24 mouse cellular contexts compared by ENCODE assay signal in genomic region chr2:93202782-93203181, GRCm38 (mm10). TPM values are rescaled to one million over a fixed set of nuclear protein-coding genes. Genes with fewer than 3 reads are reported as not detected.
A peak's percentile ranks its signal among the peaks of the same experiment; 100 is the strongest.
DNase-seq lines count a peak whose midpoint lies in the region; ATAC-seq lines count a peak whose summit lies in the region.
"Had no signal": no experiment of that assay in that cellular context is flagged by ENCODE, and none has a peak within 500 bp of the region (broad histone marks: within the 10 kb centered on the region; RNA-seq: fewer than 3 reads in every experiment).

No protein-coding gene starts in this region.

- H3K9me3 ChIP-seq in hindbrain, embryonic 12.5 days (replicated peaks) = no peaks in the 10 kb centered on the region
- no peaks in the 10 kb centered on the region for H3K9me3 ChIP-seq in hindbrain, embryonic 14.5 days (ENCODE audit: control insufficient read depth, low read length)
- H3K9me3 ChIP-seq in neural tube, embryonic 12.5 days = no peaks in the 10 kb centered on the region
- no peaks in the 10 kb centered on the region for H3K9me3 ChIP-seq in neural tube, embryonic 15.5 days (replicated peaks)
- H3K9me3 ChIP-seq: embryonic facial prominence, embryonic 12.5 days; G1E; heart, embryonic 15.5 days had no signal

- WGBS in hindbrain, embryonic 12.5 days = 25% methylated on average over 1 of the region's 1 CpGs
- WGBS in hindbrain, embryonic 14.5 days = 23% methylated on average over 1 of the region's 1 CpGs
- 9% methylated on average over 1 of the region's 1 CpGs for WGBS in neural tube, embryonic 12.5 days
- WGBS in neural tube, embryonic 15.5 days = 30% methylated on average over 1 of the region's 1 CpGs

- H3K4me3 ChIP-seq in hindbrain, embryonic 12.5 days = no peak overlapping the region
- no peak overlapping the region for H3K4me3 ChIP-seq in hindbrain, embryonic 14.5 days (replicated peaks; ENCODE audit: low read length)
- no peak overlapping the region for H3K4me3 ChIP-seq in neural tube, embryonic 12.5 days
- H3K4me3 ChIP-seq in neural tube, embryonic 15.5 days (replicated peaks) = no peak overlapping the region
- H3K4me3 ChIP-seq: embryonic facial prominence, embryonic 12.5 days; heart, adult 2 months; heart, embryonic 15.5 days had no signal

- ATAC-seq in hindbrain, embryonic 12.5 days (ENCODE audit: low FRiP score) = no peak
- no peak for ATAC-seq in hindbrain, embryonic 14.5 days (ENCODE audit: low FRiP score)
- ATAC-seq in neural tube, embryonic 12.5 days (ENCODE audit: low FRiP score, low read depth) = no peak
- no peak for ATAC-seq in neural tube, embryonic 15.5 days (ENCODE audit: low FRiP score)
- ATAC-seq: activated CD4-positive, CD25-positive, alpha-beta regulatory T cell, adult 4 months; CD4-positive, CD25-positive, alpha-beta regulatory T cell, adult 4 months; forebrain, postnatal 0 days; inflammation-experienced regulatory T-cells, adult 6 months; Patski had no signal

- H3K27me3 ChIP-seq in hindbrain, embryonic 12.5 days = no peaks in the 10 kb centered on the region
- no peaks in the 10 kb centered on the region for H3K27me3 ChIP-seq in hindbrain, embryonic 14.5 days (ENCODE audit: control insufficient read depth, insufficient read depth, low read length)
- no peaks in the 10 kb centered on the region for H3K27me3 ChIP-seq in neural tube, embryonic 12.5 days (replicated peaks)
- H3K27me3 ChIP-seq in neural tube, embryonic 15.5 days (replicated peaks) = no peaks in the 10 kb centered on the region
- H3K27me3 ChIP-seq: embryonic facial prominence, embryonic 12.5 days; heart, embryonic 15.5 days; Patski had no signal

- peaks cover 37% of the 10 kb centered on the region for H3K4me1 ChIP-seq in hindbrain, embryonic 12.5 days
- H3K4me1 ChIP-seq in hindbrain, embryonic 14.5 days (replicated peaks; ENCODE audit: control insufficient read depth, insufficient read depth, low read length) = peaks cover 3% of the 10 kb centered on the region; the same call in 1 of the 2 replicates
- H3K4me1 ChIP-seq in neural tube, embryonic 12.5 days = peaks cover 19% of the 10 kb centered on the region; the same call in 1 of the 2 replicates
- H3K4me1 ChIP-seq in neural tube, embryonic 15.5 days = peaks cover 23% of the 10 kb centered on the region; the same call in 1 of the 2 replicates

- peak overlapping the region; percentile 25 for H3K27ac ChIP-seq in hindbrain, embryonic 12.5 days
- H3K27ac ChIP-seq in hindbrain, embryonic 14.5 days = no peak overlapping the region
- H3K27ac ChIP-seq in neural tube, embryonic 12.5 days = 0 out of 2 replicates have a peak overlapping the region, but pooled peaks have one; percentile 10
- H3K27ac ChIP-seq in neural tube, embryonic 15.5 days (replicated peaks) = no peak overlapping the region
- H3K27ac ChIP-seq: embryonic facial prominence, embryonic 12.5 days; heart, adult 2 months; heart, embryonic 15.5 days had no signal

- H3K9ac ChIP-seq in hindbrain, embryonic 12.5 days = no peak overlapping the region
- no peak overlapping the region for H3K9ac ChIP-seq in hindbrain, embryonic 14.5 days
- no peak overlapping the region for H3K9ac ChIP-seq in neural tube, embryonic 12.5 days
- H3K9ac ChIP-seq in neural tube, embryonic 15.5 days (replicated peaks) = no peak overlapping the region
- H3K9ac ChIP-seq: embryonic facial prominence, embryonic 12.5 days; forebrain, postnatal 0 days; heart, embryonic 15.5 days had no signal

- no peak overlapping the region for H3K4me2 ChIP-seq in hindbrain, embryonic 12.5 days (replicated peaks)
- H3K4me2 ChIP-seq in hindbrain, embryonic 14.5 days (replicated peaks) = no peak overlapping the region
- H3K4me2 ChIP-seq in neural tube, embryonic 12.5 days (replicated peaks) = no peak overlapping the region
- H3K4me2 ChIP-seq in neural tube, embryonic 15.5 days = no peak overlapping the region
- H3K4me2 ChIP-seq: embryonic facial prominence, embryonic 12.5 days; heart, embryonic 11.5 days; heart, embryonic 15.5 days had no signal

- DNase-seq in embryo, embryonic 10.5 days (ENCODE audit: low spot score) = peak; percentile 52
- no peak for DNase-seq in embryo, embryonic 11 days
- DNase-seq in hindbrain, embryonic 14.5 days (ENCODE audit: low spot score) = no peak
- no peak for DNase-seq in urinary bladder, postnatal 36 days (ENCODE audit: low spot score in 2 of 2)
- DNase-seq: adrenal gland, adult 2 months; adrenal gland, postnatal 25 days; B cell, adult 2 months; cerebellum, adult 18-20 months; cerebellum, postnatal 36 days; forebrain, postnatal 0 days; gastrocnemius, postnatal 14 days; heart, adult 2 months; heart, postnatal 14 days had no signal

- peaks cover 58% of the 10 kb centered on the region for H3K36me3 ChIP-seq in hindbrain, embryonic 12.5 days
- peaks cover 62% of the 10 kb centered on the region for H3K36me3 ChIP-seq in hindbrain, embryonic 14.5 days (replicated peaks; ENCODE audit: control insufficient read depth, insufficient read depth)
- H3K36me3 ChIP-seq in neural tube, embryonic 12.5 days = peaks cover 82% of the 10 kb centered on the region
- H3K36me3 ChIP-seq in neural tube, embryonic 15.5 days = peaks cover 16% of the 10 kb centered on the region; the same call in 1 of the 2 replicates
- H3K36me3 ChIP-seq: embryonic facial prominence, embryonic 12.5 days; G1E had no signal

RNA-seq across cellular contexts. Expression of gene Trp53i11, which starts 15.4 kb away (rescaled TPM):
- 142 and 180 TPM in 2 replicates for polyA plus RNA-seq in hindbrain, embryonic 12.5 days (2016; fragmentation: Nextera tagmentation; extraction: Ambion mirVana)
- 99.4 and 106 TPM in 2 replicates for polyA plus RNA-seq in hindbrain, embryonic 14.5 days (2014; fragmentation: Nextera tagmentation; extraction: Ambion mirVana)
- 144 and 230 TPM in 2 replicates for polyA plus RNA-seq in neural tube, embryonic 12.5 days (2016; fragmentation: Nextera tagmentation; extraction: Ambion mirVana)
- polyA plus RNA-seq in neural tube, embryonic 15.5 days (2015; fragmentation: Nextera tagmentation; extraction: Ambion mirVana) = 55.6 and 67.3 TPM in 2 replicates
- polyA plus RNA-seq: G1E had no signal

Comparison
In these comparisons a context has a peak if more than half of its experiments do, and no peak if none do; other contexts are left out.
1. H3K27ac ChIP-seq: peak in hindbrain, embryonic 12.5 days (single experiment) and neural tube, embryonic 12.5 days (single experiment); none in hindbrain, embryonic 14.5 days (single experiment) and neural tube, embryonic 15.5 days (single experiment).